Mouse (Mus musculus) hindlimb bud, embryonic 11.5 days (tissue): ENCODE measurements around the gene Clpb.

Experiments
- DNase-seq: peaks from one replicate; pipeline ENCODE4 v3.0.0-alpha.2; 2012; ENCODE audit warnings: low read depth, low spot score; ENCODE audit errors: extremely low spot score

The Clpb gene

GRCm38 (mm10) chr7:101673497-101673896 lies 10.1 kb downstream of the Clpb start:
- DNase-seq: no peak

GRCm38 (mm10) chr7:101676033-101676761 lies 12.8 kb downstream of the Clpb start:
- no peak for DNase-seq

GRCm38 (mm10) chr7:101676762-101677308 lies 13.4 kb downstream of the Clpb start:
- DNase-seq: no peak

GRCm38 (mm10) chr7:101679591-101679990 lies 16.2 kb downstream of the Clpb start:
- peak; percentile 20 for DNase-seq

- DNase-seq: no peak
Observed at GRCm38 (mm10) chr7:101680961-101681360, 17.5 kb downstream of the Clpb start.

GRCm38 (mm10) chr7:101681565-101682071 lies 18.2 kb downstream of the Clpb start:
- no peak for DNase-seq

GRCm38 (mm10) chr7:101682886-101683285 lies 19.5 kb downstream of the Clpb start:
- no peak for DNase-seq

GRCm38 (mm10) chr7:101683976-101684630 lies 20.7 kb downstream of the Clpb start:
- DNase-seq: no peak

- DNase-seq: no peak
Observed at GRCm38 (mm10) chr7:101684671-101685070, 21.2 kb downstream of the Clpb start.

GRCm38 (mm10) chr7:101687144-101687543 lies 23.7 kb downstream of the Clpb start:
- no peak for DNase-seq

GRCm38 (mm10) chr7:101690471-101690870 lies 27.0 kb downstream of the Clpb start:
- DNase-seq: no peak

- no peak for DNase-seq
Observed at GRCm38 (mm10) chr7:101691863-101692262, 28.4 kb downstream of the Clpb start.

GRCm38 (mm10) chr7:101692446-101692845 lies 29.0 kb downstream of the Clpb start:
- DNase-seq: no peak

- no peak for DNase-seq
Observed at GRCm38 (mm10) chr7:101695483-101695882, 32.0 kb downstream of the Clpb start.

GRCm38 (mm10) chr7:101696931-101697723 lies 33.7 kb downstream of the Clpb start:
- DNase-seq: no peak

- DNase-seq: no peak
Observed at GRCm38 (mm10) chr7:101700296-101700695, 36.9 kb downstream of the Clpb start.

- no peak for DNase-seq
Observed at GRCm38 (mm10) chr7:101702706-101703105, 39.3 kb downstream of the Clpb start.

GRCm38 (mm10) chr7:101709586-101709985 lies 46.2 kb downstream of the Clpb start:
- no peak for DNase-seq

GRCm38 (mm10) chr7:101710236-101710635 lies 46.8 kb downstream of the Clpb start:
- DNase-seq: no peak

- DNase-seq: no peak
Observed at GRCm38 (mm10) chr7:101713828-101714400, 50.5 kb downstream of the Clpb start.

- no peak for DNase-seq
Observed at GRCm38 (mm10) chr7:101715041-101715551, 51.7 kb downstream of the Clpb start.
